Comparison of ENCODE assay signal across 9 mouse cellular contexts in genomic region chr4:104911685-104912084, GRCm38 (mm10). TPM values are rescaled to one million over a fixed set of nuclear protein-coding genes. Genes with fewer than 3 reads are reported as not detected.
DNase-seq lines count a peak whose midpoint lies in the region; ATAC-seq lines count a peak whose summit lies in the region.
"Had no signal": no experiment of that assay in that cellular context is flagged by ENCODE, and none has a peak within 500 bp of the region (broad histone marks: within the 10 kb centered on the region; RNA-seq: fewer than 3 reads in every experiment).

No protein-coding gene starts in this region.

- WGBS in midbrain, embryonic 10.5 days: 35% methylated on average over 7 of the region's 7 CpGs
- whole genome bisulfite sequencing in midbrain, embryonic 15.5 days: 42% methylated on average over 7 of the region's 7 CpGs
- 31% methylated on average over 7 of the region's 7 CpGs for WGBS in neural tube, embryonic 14.5 days

- H3K4me2 ChIP-seq in midbrain, embryonic 15.5 days: no peak overlapping the region
- H3K4me2 ChIP-seq in neural tube, embryonic 14.5 days (ENCODE audit: low read depth, low read length): no peak overlapping the region
- H3K4me2 ChIP-seq: embryonic facial prominence, embryonic 12.5 days had no signal

- no peak overlapping the region for H3K27ac ChIP-seq in midbrain, embryonic 10.5 days (replicated peaks)
- no peak overlapping the region for H3K27ac ChIP-seq in midbrain, embryonic 15.5 days
- no peak overlapping the region for H3K27ac ChIP-seq in neural tube, embryonic 14.5 days (ENCODE audit: low read depth, low read length)
- H3K27ac ChIP-seq: embryonic facial prominence, embryonic 12.5 days had no signal

- intact Hi-C loops in left cerebral cortex, postnatal 4 days (cut with DNase I): no loop called here

- H3K9ac ChIP-seq in midbrain, embryonic 15.5 days: no peak overlapping the region
- H3K9ac ChIP-seq in neural tube, embryonic 14.5 days (replicated peaks; ENCODE audit: low read depth, low read length): no peak overlapping the region
- H3K9ac ChIP-seq: embryonic facial prominence, embryonic 12.5 days had no signal

- peaks cover 12% of the 10 kb centered on the region for H3K4me1 ChIP-seq in midbrain, embryonic 10.5 days
- H3K4me1 ChIP-seq in midbrain, embryonic 15.5 days: peaks cover 6% of the 10 kb centered on the region
- H3K4me1 ChIP-seq in neural tube, embryonic 14.5 days (ENCODE audit: control insufficient read depth, insufficient read depth, low read length): no peaks in the 10 kb centered on the region
- H3K4me1 ChIP-seq: embryonic facial prominence, embryonic 12.5 days had no signal

- no peak overlapping the region for H3K4me3 ChIP-seq in midbrain, embryonic 10.5 days
- H3K4me3 ChIP-seq in midbrain, embryonic 15.5 days: no peak overlapping the region
- no peak overlapping the region for H3K4me3 ChIP-seq in neural tube, embryonic 14.5 days (ENCODE audit: low read depth, low read length)
- H3K4me3 ChIP-seq: embryonic facial prominence, embryonic 12.5 days had no signal

- no peaks in the 10 kb centered on the region for H3K36me3 ChIP-seq in midbrain, embryonic 10.5 days
- no peaks in the 10 kb centered on the region for H3K36me3 ChIP-seq in midbrain, embryonic 15.5 days (replicated peaks)
- no peaks in the 10 kb centered on the region for H3K36me3 ChIP-seq in neural tube, embryonic 14.5 days (ENCODE audit: control insufficient read depth, insufficient read depth, low read length)
- H3K36me3 ChIP-seq: embryonic facial prominence, embryonic 12.5 days had no signal

- H3K9me3 ChIP-seq in midbrain, embryonic 10.5 days (replicated peaks): no peaks in the 10 kb centered on the region
- no peaks in the 10 kb centered on the region for H3K9me3 ChIP-seq in midbrain, embryonic 15.5 days
- no peaks in the 10 kb centered on the region for H3K9me3 ChIP-seq in neural tube, embryonic 14.5 days (ENCODE audit: control insufficient read depth, low read length)
- H3K9me3 ChIP-seq: embryonic facial prominence, embryonic 12.5 days had no signal

- peak; percentile 74 for DNase-seq in midbrain, embryonic 10.5 days (ENCODE audit: low spot score)
- DNase-seq in cerebellum, adult 18-20 months: peak; percentile 57 to 75
- peak; percentile 61 to 67 for DNase-seq in frontal cortex, postnatal 36 days (ENCODE audit: low spot score in 2 of 2)
- peak; percentile 60 for DNase-seq in kidney, adult 11 months
- peak; percentile 86 for DNase-seq in left cerebral cortex, postnatal 4 days
- DNase-seq in thymus, postnatal 14 days: peak; percentile 61

- H3K27me3 ChIP-seq in midbrain, embryonic 10.5 days (ENCODE audit: low read depth, poor library complexity, severe bottlenecking): peaks cover 30% of the 10 kb centered on the region
- 0 out of 2 replicates have a peak, but pooled peaks cover 6% of the 10 kb centered on the region for H3K27me3 ChIP-seq in midbrain, embryonic 15.5 days (replicated peaks)
- H3K27me3 ChIP-seq in neural tube, embryonic 14.5 days (ENCODE audit: control insufficient read depth, insufficient read depth, low read length): no peaks in the 10 kb centered on the region

- no peak for ATAC-seq in midbrain, embryonic 15.5 days (replicated peaks)
- ATAC-seq in neural tube, embryonic 14.5 days (ENCODE audit: low read depth): peak; percentile 46; the same call in 1 of the 2 replicates

RNA-seq across cellular contexts. Expression of gene Fyb2, which starts 1.6 kb away (rescaled TPM):
- polyA plus RNA-seq in midbrain, embryonic 10.5 days (2016; fragmentation: Nextera tagmentation; extraction: Ambion mirVana): 0.06 and 0.09 TPM in 2 replicates
- polyA plus RNA-seq in midbrain, embryonic 15.5 days (2015; fragmentation: Nextera tagmentation; extraction: Ambion mirVana): 0.20 and 0.32 TPM in 2 replicates
- total RNA-seq in left cerebral cortex, postnatal 4 days (2021): under 1 TPM; 0.50 to 0.74 TPM
- 0.17 and 0.49 TPM in 2 replicates for polyA plus RNA-seq in neural tube, embryonic 14.5 days (2014; fragmentation: Nextera tagmentation; extraction: Ambion mirVana)

RNA-seq across cellular contexts. Expression of gene C8a, which starts 35.5 kb away (rescaled TPM):
- 0.24 TPM in 1 of 2 replicates, not detected in the other for polyA plus RNA-seq in midbrain, embryonic 10.5 days (2016; fragmentation: Nextera tagmentation; extraction: Ambion mirVana)
- not detected in 2 replicates for polyA plus RNA-seq in midbrain, embryonic 15.5 days (2015; fragmentation: Nextera tagmentation; extraction: Ambion mirVana)
- not detected for total RNA-seq in left cerebral cortex, postnatal 4 days (2021)
- polyA plus RNA-seq in neural tube, embryonic 14.5 days (2014; fragmentation: Nextera tagmentation; extraction: Ambion mirVana): not detected in 2 replicates
- polyA plus RNA-seq: embryonic facial prominence, embryonic 12.5 days had no signal

RNA-seq across cellular contexts. Expression of gene Gm17662, which starts 54.6 kb away (rescaled TPM):
- not detected in 2 replicates for polyA plus RNA-seq in midbrain, embryonic 10.5 days (2016; fragmentation: Nextera tagmentation; extraction: Ambion mirVana)
- polyA plus RNA-seq in midbrain, embryonic 15.5 days (2015; fragmentation: Nextera tagmentation; extraction: Ambion mirVana): not detected in 2 replicates
- not detected for total RNA-seq in left cerebral cortex, postnatal 4 days (2021)
- polyA plus RNA-seq in neural tube, embryonic 14.5 days (2014; fragmentation: Nextera tagmentation; extraction: Ambion mirVana): not detected in 2 replicates
- polyA plus RNA-seq: embryonic facial prominence, embryonic 12.5 days had no signal
